Mouse (Mus musculus) CH12.LX (cell line): ENCODE results near the gene Ddah2.

Experiments
- CHD2 ChIP-seq: IDR thresholded peaks from 2 replicates; pipeline ENCODE4 v1.6.1; 2011; ENCODE audit warnings: low read length, improper control_type of control experiment
- CTCF ChIP-seq, 2 experiments: IDR thresholded peaks in 1 of 2; conservative IDR thresholded peaks in 1 of 2; 2 replicates each; pipeline ENCODE4 v1.5.1; 2011 to 2012; ENCODE audit warnings: low read depth in 2 of 2, low read length in 2 of 2, improper control_type of control experiment in 1 of 2, inconsistent platforms in 1 of 2, mild to moderate bottlenecking in 1 of 2, moderate library complexity in 1 of 2
- EP300 ChIP-seq: IDR thresholded peaks from 2 replicates; pipeline ENCODE4 v1.6.1; 2011; ENCODE audit warnings: low read length, improper control_type of control experiment
- IRF4 ChIP-seq: IDR thresholded peaks from 2 replicates; pipeline ENCODE4 v1.6.1; 2014; ENCODE audit warnings: low read depth, mild to moderate bottlenecking, inconsistent platforms, low read length, improper control_type of control experiment
- JUND ChIP-seq: conservative IDR thresholded peaks from 2 replicates; pipeline ENCODE4 v1.6.1; 2011; ENCODE audit warnings: low read depth, low read length, improper control_type of control experiment
- MAFK ChIP-seq: IDR thresholded peaks from 2 replicates; pipeline ENCODE4 v1.6.1; 2011; ENCODE audit warnings: low read length, improper control_type of control experiment; ENCODE audit not compliant: insufficient replicate concordance
- MEF2A ChIP-seq: IDR thresholded peaks from 2 replicates; pipeline ENCODE4 v1.6.1; 2014; ENCODE audit warnings: low read depth, mild to moderate bottlenecking, inconsistent platforms, low read length, improper control_type of control experiment, borderline replicate concordance
- NRF1 ChIP-seq: IDR thresholded peaks from 2 replicates; pipeline ENCODE4 v1.6.1; 2014; ENCODE audit warnings: low read depth, mild to moderate bottlenecking, inconsistent platforms, low read length, improper control_type of control experiment, moderate library complexity
- POLR2A ChIP-seq: IDR thresholded peaks from 2 replicates; pipeline ENCODE4 v1.6.1; 2011; ENCODE audit warnings: low read depth, mild to moderate bottlenecking, improper control_type of control experiment, low read length
- POLR2AphosphoS2 ChIP-seq: IDR thresholded peaks from 2 replicates; pipeline ENCODE4 v1.6.1; 2011; ENCODE audit warnings: low read depth, low read length, improper control_type of control experiment
- ZC3H11A ChIP-seq: IDR thresholded peaks from 2 replicates; pipeline ENCODE4 v1.6.1; 2012; ENCODE audit warnings: low read depth, mild to moderate bottlenecking, inconsistent platforms, low read length, improper control_type of control experiment

GRCm38 (mm10) chr17:35108097-35108496, 49.3 kb downstream of the Ddah2 start, which contains the start of gene Ly6g5c:
- TF ChIP-seq POLR2A: no peak
- TF ChIP-seq CTCF (conservative IDR thresholded peaks at IDR 0.05 in 1 of 2, IDR thresholded peaks at IDR 0.05 in 1 of 2; ENCODE audit: low read depth in 2 of 2, low read length in 2 of 2): no peak
- no peak for TF ChIP-seq MEF2A
- no peak for TF ChIP-seq ZC3H11A
- no peak for TF ChIP-seq JUND
- no peak for TF ChIP-seq EP300
- TF ChIP-seq IRF4: no peak
- TF ChIP-seq MAFK: no peak
- no peak for TF ChIP-seq POLR2AphosphoS2
- no peak for TF ChIP-seq NRF1
- TF ChIP-seq CHD2: no peak
